Mouse (Mus musculus): ENCODE data around the gene Adgrg7.

GRCm38 (mm10) chr16:56696448-56696847, 99.2 kb downstream of the Adgrg7 start:
- TF ChIP-seq CTCF (IDR thresholded peaks at IDR 0.05; ENCODE audit: insufficient read depth, low read length) (no peak), POLR2A (IDR thresholded peaks at IDR 0.05; ENCODE audit: borderline replicate concordance, extremely low read depth, low read depth, low read length) (no peak)
